Mouse (Mus musculus): ENCODE data around the gene Tle3.

Tle3 gene

GRCm38 (mm10) chr9:61358933-61359332 is 13.2 kb upstream of the Tle3 start:
- no peak for DNase-seq (ENCODE audit: low read depth, low spot score)

GRCm38 (mm10) chr9:61359741-61360140 is 12.4 kb upstream of the Tle3 start:
- DNase-seq (ENCODE audit: low read depth, low spot score): no peak

GRCm38 (mm10) chr9:61360163-61360562 is 12.0 kb upstream of the Tle3 start:
- DNase-seq (ENCODE audit: low read depth, low spot score): no peak

GRCm38 (mm10) chr9:61360727-61361631 is 11.2 kb upstream of the Tle3 start:
- no peak for DNase-seq (ENCODE audit: low read depth, low spot score)

GRCm38 (mm10) chr9:61363194-61363593 is 9.0 kb upstream of the Tle3 start:
- no peak for DNase-seq (ENCODE audit: low read depth, low spot score)

- DNase-seq (ENCODE audit: low read depth, low spot score): no peak
Measured at GRCm38 (mm10) chr9:61366108-61366507, 6.1 kb upstream of the Tle3 start.

- no peak for DNase-seq (ENCODE audit: low read depth, low spot score)
Measured at GRCm38 (mm10) chr9:61367156-61367555, 5.0 kb upstream of the Tle3 start.

GRCm38 (mm10) chr9:61367857-61368566 is 4.2 kb upstream of the Tle3 start:
- DNase-seq (ENCODE audit: low read depth, low spot score): no peak

GRCm38 (mm10) chr9:61368567-61369240 is 3.5 kb upstream of the Tle3 start:
- peak; percentile 61 for DNase-seq (ENCODE audit: low read depth, low spot score)

GRCm38 (mm10) chr9:61369316-61370273 is 2.6 kb upstream of the Tle3 start:
- peak; percentile 66 for DNase-seq (ENCODE audit: low read depth, low spot score)

GRCm38 (mm10) chr9:61370454-61370888 is 1.7 kb upstream of the Tle3 start:
- peak; percentile 100 for DNase-seq (ENCODE audit: low read depth, low spot score)

GRCm38 (mm10) chr9:61370889-61371754 is 1.0 kb upstream of the Tle3 start:
- peak; percentile 85 for DNase-seq (ENCODE audit: low read depth, low spot score)

- DNase-seq (ENCODE audit: low read depth, low spot score): no peak
Measured at GRCm38 (mm10) chr9:61372510-61372975, 377 bp downstream of the Tle3 start.

GRCm38 (mm10) chr9:61372976-61373633 is 939 bp downstream of the Tle3 start:
- peak; percentile 72 for DNase-seq (ENCODE audit: low read depth, low spot score)

GRCm38 (mm10) chr9:61373634-61373941 is 1.4 kb downstream of the Tle3 start:
- DNase-seq (ENCODE audit: low read depth, low spot score): no peak

GRCm38 (mm10) chr9:61373942-61374900 is 2.1 kb downstream of the Tle3 start:
- DNase-seq (ENCODE audit: low read depth, low spot score): peak; percentile 60

- DNase-seq (ENCODE audit: low read depth, low spot score): no peak
Measured at GRCm38 (mm10) chr9:61375002-61375401, 2.8 kb downstream of the Tle3 start.

GRCm38 (mm10) chr9:61375802-61376561 is 3.8 kb downstream of the Tle3 start:
- DNase-seq (ENCODE audit: low read depth, low spot score): peak; percentile 61

Data from brain, adult 2 months (tissue).